Mouse (Mus musculus): ENCODE results near the gene Tmem160. TPM values are rescaled to one million over a fixed set of nuclear protein-coding genes. Genes with fewer than 3 reads are reported as not detected.

Gene Tmem160
- polyA plus RNA-seq, 1 experiment from 2014 or later, result 64.4 TPM

- Histone ChIP-seq H3K27me3 (ENCODE audit: poor library complexity, severe bottlenecking) (peaks cover 20% of the 10 kb centered on the region), H3K4me1 (peaks cover 22% of the 10 kb centered on the region), H3K36me3 (replicated peaks) (peaks cover 27% of the 10 kb centered on the region), H3K4me3 (no peak overlapping the region), H3K9me3 (peaks cover 10% of the 10 kb centered on the region; the same call in 1 of the 2 replicates), H3K27ac (no peak overlapping the region)
- WGBS, result 86% methylated on average over 5 of the region's 5 CpGs
- no peak for DNase-seq (ENCODE audit: extremely low spot score, low spot score)
These were observed 3.7 kb downstream of the Tmem160 start for GRCm38 (mm10) chr7:16456289-16456688.

- WGBS, result 80% methylated on average over 13 of the region's 13 CpGs
- no peaks in the 10 kb centered on the region for H3K4me1 ChIP-seq
- H3K9me3 ChIP-seq, result peaks cover 10% of the 10 kb centered on the region; the same call in 1 of the 2 replicates
- H3K27me3 ChIP-seq (ENCODE audit: poor library complexity, severe bottlenecking), result peaks cover 39% of the 10 kb centered on the region
- no peak overlapping the region for H3K4me3 ChIP-seq
- H3K27ac ChIP-seq, result no peak overlapping the region
- H3K36me3 ChIP-seq (replicated peaks), result peaks cover 16% of the 10 kb centered on the region
- no peak for DNase-seq (ENCODE audit: extremely low spot score, low spot score)
These were observed 8.0 kb downstream of the Tmem160 start for GRCm38 (mm10) chr7:16460566-16460965.

- peaks cover 10% of the 10 kb centered on the region for H3K36me3 ChIP-seq (replicated peaks)
- 70% methylated on average over 6 of the region's 6 CpGs for WGBS
- no peak overlapping the region for H3K4me3 ChIP-seq
- no peak overlapping the region for H3K27ac ChIP-seq
- peaks cover 10% of the 10 kb centered on the region; the same call in 1 of the 2 replicates for H3K9me3 ChIP-seq
- peaks cover 44% of the 10 kb centered on the region for H3K27me3 ChIP-seq (ENCODE audit: poor library complexity, severe bottlenecking)
- no peak for DNase-seq (ENCODE audit: extremely low spot score, low spot score)
- no peaks in the 10 kb centered on the region for H3K4me1 ChIP-seq
These were observed 8.6 kb downstream of the Tmem160 start for GRCm38 (mm10) chr7:16461151-16461550.

- H3K36me3 ChIP-seq (replicated peaks), result peaks cover 6% of the 10 kb centered on the region
- H3K9me3 ChIP-seq, result peaks cover 10% of the 10 kb centered on the region; the same call in 1 of the 2 replicates
- H3K27ac ChIP-seq, result no peak overlapping the region
- H3K4me3 ChIP-seq, result no peak overlapping the region
- H3K27me3 ChIP-seq (ENCODE audit: poor library complexity, severe bottlenecking), result peaks cover 49% of the 10 kb centered on the region
- H3K4me1 ChIP-seq, result no peaks in the 10 kb centered on the region
- no peak for DNase-seq (ENCODE audit: extremely low spot score, low spot score)
- 80% methylated on average over 6 of the region's 6 CpGs for WGBS
These were observed 9.1 kb downstream of the Tmem160 start for GRCm38 (mm10) chr7:16461705-16462104.

GRCm38 (mm10) chr7:16463214-16463613, 10.6 kb downstream of the Tmem160 start:
- H3K27me3 ChIP-seq (ENCODE audit: poor library complexity, severe bottlenecking), result peaks cover 60% of the 10 kb centered on the region
- no peak overlapping the region for H3K27ac ChIP-seq
- peak; percentile 83 for DNase-seq (ENCODE audit: extremely low spot score, low spot score)
- 5% methylated on average over 14 of the region's 14 CpGs for WGBS
- H3K4me1 ChIP-seq, result peaks cover 10% of the 10 kb centered on the region
- no peaks in the 10 kb centered on the region for H3K36me3 ChIP-seq (replicated peaks)
- H3K4me3 ChIP-seq, result no peak overlapping the region
- peaks cover 9% of the 10 kb centered on the region for H3K9me3 ChIP-seq

GRCm38 (mm10) chr7:16465160-16465559, 12.6 kb downstream of the Tmem160 start:
- 17% methylated on average over 8 of the region's 8 CpGs for WGBS
- Histone ChIP-seq H3K4me3 (no peak overlapping the region), H3K9me3 (peaks cover 2% of the 10 kb centered on the region; the same call in 1 of the 2 replicates), H3K27ac (no peak overlapping the region), H3K36me3 (replicated peaks) (no peaks in the 10 kb centered on the region), H3K27me3 (ENCODE audit: poor library complexity, severe bottlenecking) (peaks cover 78% of the 10 kb centered on the region), H3K4me1 (peaks cover 13% of the 10 kb centered on the region)
- DNase-seq (ENCODE audit: extremely low spot score, low spot score), result peak; percentile 70

- peaks cover 2% of the 10 kb centered on the region; the same call in 1 of the 2 replicates for H3K9me3 ChIP-seq
- no peak for DNase-seq (ENCODE audit: extremely low spot score, low spot score)
- H3K4me1 ChIP-seq, result peaks cover 13% of the 10 kb centered on the region
- no peak overlapping the region for H3K4me3 ChIP-seq
- no peaks in the 10 kb centered on the region for H3K36me3 ChIP-seq (replicated peaks)
- peaks cover 78% of the 10 kb centered on the region for H3K27me3 ChIP-seq (ENCODE audit: poor library complexity, severe bottlenecking)
- WGBS, result 93% methylated on average over 5 of the region's 5 CpGs
- no peak overlapping the region for H3K27ac ChIP-seq
These were observed 13.0 kb downstream of the Tmem160 start for GRCm38 (mm10) chr7:16465568-16465967.

GRCm38 (mm10) chr7:16466565-16466964, 14.0 kb downstream of the Tmem160 start:
- H3K36me3 ChIP-seq (replicated peaks), result no peaks in the 10 kb centered on the region
- DNase-seq (ENCODE audit: extremely low spot score, low spot score), result no peak
- H3K4me1 ChIP-seq, result peaks cover 13% of the 10 kb centered on the region
- H3K27me3 ChIP-seq (ENCODE audit: poor library complexity, severe bottlenecking), result peaks cover 78% of the 10 kb centered on the region
- H3K27ac ChIP-seq, result no peak overlapping the region
- no peak overlapping the region for H3K4me3 ChIP-seq
- 70% methylated on average over 4 of the region's 4 CpGs for WGBS
- H3K9me3 ChIP-seq, result peaks cover 2% of the 10 kb centered on the region; the same call in 1 of the 2 replicates

- WGBS, result 14% methylated on average over 5 of the region's 5 CpGs
- Histone ChIP-seq H3K27me3 (ENCODE audit: poor library complexity, severe bottlenecking) (peaks cover 82% of the 10 kb centered on the region), H3K9me3 (peaks cover 2% of the 10 kb centered on the region; the same call in 1 of the 2 replicates), H3K4me3 (no peak overlapping the region), H3K27ac (no peak overlapping the region), H3K4me1 (peaks cover 21% of the 10 kb centered on the region), H3K36me3 (replicated peaks) (no peaks in the 10 kb centered on the region)
- DNase-seq (ENCODE audit: extremely low spot score, low spot score), result no peak
These were observed 15.5 kb downstream of the Tmem160 start for GRCm38 (mm10) chr7:16468115-16468514.

GRCm38 (mm10) chr7:16471549-16471948, 19.0 kb downstream of the Tmem160 start:
- Histone ChIP-seq H3K27ac (no peak overlapping the region), H3K9me3 (peaks cover 2% of the 10 kb centered on the region; the same call in 1 of the 2 replicates), H3K4me1 (peaks cover 42% of the 10 kb centered on the region), H3K4me3 (no peak overlapping the region), H3K36me3 (replicated peaks) (no peaks in the 10 kb centered on the region), H3K27me3 (ENCODE audit: poor library complexity, severe bottlenecking) (peaks cover 95% of the 10 kb centered on the region)
- whole genome bisulfite sequencing, result 41% methylated on average over 9 of the region's 9 CpGs
- no peak for DNase-seq (ENCODE audit: extremely low spot score, low spot score)

- Histone ChIP-seq H3K4me3 (peak overlapping the region; percentile 11; the same call in 1 of the 2 replicates), H3K27me3 (ENCODE audit: poor library complexity, severe bottlenecking) (peaks cover 100% of the 10 kb centered on the region), H3K27ac (no peak overlapping the region), H3K4me1 (peaks cover 45% of the 10 kb centered on the region), H3K36me3 (replicated peaks) (no peaks in the 10 kb centered on the region), H3K9me3 (peaks cover 2% of the 10 kb centered on the region; the same call in 1 of the 2 replicates)
- DNase-seq (ENCODE audit: extremely low spot score, low spot score), result no peak
- 3% methylated on average over 17 of the region's 17 CpGs for WGBS
These were observed 19.6 kb downstream of the Tmem160 start for GRCm38 (mm10) chr7:16472116-16472709.

GRCm38 (mm10) chr7:16473847-16474246, 21.3 kb downstream of the Tmem160 start:
- H3K36me3 ChIP-seq (replicated peaks), result no peaks in the 10 kb centered on the region
- H3K4me1 ChIP-seq, result peaks cover 31% of the 10 kb centered on the region
- peaks cover 97% of the 10 kb centered on the region for H3K27me3 ChIP-seq (ENCODE audit: poor library complexity, severe bottlenecking)
- no peak overlapping the region for H3K27ac ChIP-seq
- no peak for DNase-seq (ENCODE audit: extremely low spot score, low spot score)
- no peak overlapping the region for H3K4me3 ChIP-seq
- WGBS, result 55% methylated on average over 8 of the region's 8 CpGs
- no peaks in the 10 kb centered on the region for H3K9me3 ChIP-seq

GRCm38 (mm10) chr7:16474445-16474844, 21.9 kb downstream of the Tmem160 start:
- no peak for DNase-seq (ENCODE audit: extremely low spot score, low spot score)

More at GRCm38 (mm10) chr7:16474445-16474844, 21.9 kb downstream of the Tmem160 start:
- no peaks in the 10 kb centered on the region for H3K9me3 ChIP-seq
- H3K4me1 ChIP-seq, result peaks cover 31% of the 10 kb centered on the region
- no peak overlapping the region for H3K27ac ChIP-seq
- H3K36me3 ChIP-seq (replicated peaks), result no peaks in the 10 kb centered on the region
- WGBS, result 5% methylated on average over 33 of the region's 33 CpGs
- H3K4me3 ChIP-seq, result peak overlapping the region; percentile 37
- H3K27me3 ChIP-seq (ENCODE audit: poor library complexity, severe bottlenecking), result peaks cover 93% of the 10 kb centered on the region

All from forebrain, embryonic 10.5 days (tissue).